ENCODE assay signal across 13 mouse cellular contexts in the genomic region with DNA sequence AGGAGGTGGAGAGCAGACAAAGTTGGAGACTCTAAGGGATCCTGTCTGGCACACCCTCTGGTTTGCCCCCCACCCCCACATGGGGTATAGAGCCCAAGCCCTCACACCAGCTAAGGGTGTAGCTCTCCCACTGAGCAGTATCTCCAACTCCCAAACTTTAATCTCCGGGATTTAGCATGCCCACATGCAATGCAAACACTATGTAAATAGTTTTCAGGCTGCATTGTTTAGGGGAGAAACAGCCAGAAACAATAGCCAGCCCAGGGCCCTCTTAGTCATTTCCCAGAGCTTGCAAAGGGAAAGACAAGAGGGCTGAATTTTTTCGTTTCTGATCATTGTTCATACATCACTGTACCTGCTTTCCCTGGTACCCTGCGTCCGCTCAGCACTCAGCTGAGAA. TPM values are rescaled to one million over a fixed set of nuclear protein-coding genes. Genes with fewer than 3 reads are reported as not detected.
DNase-seq lines count a peak whose midpoint lies in the region; ATAC-seq and TF ChIP-seq lines count a peak whose summit lies in the region.
"Had no signal": no experiment of that assay in that cellular context is flagged by ENCODE, and none has a peak within 500 bp of the region (broad histone marks: within the 10 kb centered on the region; RNA-seq: fewer than 3 reads in every experiment).

No protein-coding gene starts in this region.

- no peaks in the 10 kb centered on the region for H3K36me3 ChIP-seq in lung, embryonic 16.5 days (ENCODE audit: control insufficient read depth, insufficient read depth, low read length)
- no peaks in the 10 kb centered on the region for H3K36me3 ChIP-seq in forebrain, embryonic 16.5 days (ENCODE audit: control insufficient read depth, insufficient read depth)
- peaks cover 43% of the 10 kb centered on the region for H3K36me3 ChIP-seq in midbrain, embryonic 10.5 days

- DNase-seq in lung, adult 18-20 months: no peak
- no peak for DNase-seq in midbrain, embryonic 10.5 days (ENCODE audit: low spot score)
- DNase-seq in gastrocnemius, adult 2 months: no peak
- DNase-seq: adrenal gland, postnatal 10 days; cerebellum, adult 11-12 months; heart, postnatal 10 days; thymus, postnatal 36 days had no signal

- H3K4me3 ChIP-seq in lung, embryonic 16.5 days (ENCODE audit: low read length): no peak overlapping the region
- H3K4me3 ChIP-seq in forebrain, embryonic 16.5 days (replicated peaks; ENCODE audit: low read length): no peak overlapping the region; the same call in 1 of the 2 replicates
- H3K4me3 ChIP-seq in midbrain, embryonic 10.5 days: peak overlapping the region; percentile 95
- no peak overlapping the region for H3K4me3 ChIP-seq in gastrocnemius, adult 2 months

- peaks cover 47% of the 10 kb centered on the region for H3K27me3 ChIP-seq in lung, embryonic 16.5 days (ENCODE audit: control insufficient read depth, insufficient read depth, low read depth, low read length)
- peaks cover 38% of the 10 kb centered on the region for H3K27me3 ChIP-seq in forebrain, embryonic 16.5 days (replicated peaks; ENCODE audit: control insufficient read depth, insufficient read depth, low read length)
- no peaks in the 10 kb centered on the region for H3K27me3 ChIP-seq in midbrain, embryonic 10.5 days (ENCODE audit: low read depth, poor library complexity, severe bottlenecking)

- 10% methylated on average over 4 of the region's 4 CpGs for WGBS in lung, embryonic 16.5 days
- WGBS in forebrain, embryonic 16.5 days: 5% methylated on average over 4 of the region's 4 CpGs
- 8% methylated on average over 4 of the region's 4 CpGs for WGBS in midbrain, embryonic 10.5 days

- intact Hi-C loops in gastrocnemius, adult 2 months (cut with DNase I): loop anchor here (10.0 kb wide), 1 partner anchor 103 kb away; no protein-coding TSS in a partner anchor

- TF ChIP-seq CTCF in gastrocnemius, adult 2 months (IDR thresholded peaks at IDR 0.05): no peak

- H3K9me3 ChIP-seq in lung, embryonic 16.5 days (ENCODE audit: control insufficient read depth, low read length): no peaks in the 10 kb centered on the region
- no peaks in the 10 kb centered on the region for H3K9me3 ChIP-seq in forebrain, embryonic 16.5 days (ENCODE audit: control insufficient read depth, low read length)
- no peaks in the 10 kb centered on the region for H3K9me3 ChIP-seq in midbrain, embryonic 10.5 days (replicated peaks)

- no peak overlapping the region for H3K27ac ChIP-seq in lung, embryonic 16.5 days (ENCODE audit: low read length)
- H3K27ac ChIP-seq in forebrain, embryonic 16.5 days (ENCODE audit: low read length): no peak overlapping the region
- peak overlapping the region; percentile 73 for H3K27ac ChIP-seq in midbrain, embryonic 10.5 days (replicated peaks)
- H3K27ac ChIP-seq in gastrocnemius, adult 2 months: no peak overlapping the region

- peaks cover 8% of the 10 kb centered on the region; the same call in 1 of the 2 replicates for H3K4me1 ChIP-seq in lung, embryonic 16.5 days (replicated peaks; ENCODE audit: control insufficient read depth, insufficient read depth, low read length)
- peaks cover 37% of the 10 kb centered on the region for H3K4me1 ChIP-seq in forebrain, embryonic 16.5 days (replicated peaks; ENCODE audit: control insufficient read depth, insufficient read depth, low read length)
- peaks cover 49% of the 10 kb centered on the region for H3K4me1 ChIP-seq in midbrain, embryonic 10.5 days

- no peak overlapping the region for H3K9ac ChIP-seq in lung, embryonic 16.5 days (ENCODE audit: low read length)
- 0 out of 2 replicates have a peak overlapping the region, but pooled peaks have one; percentile 39 for H3K9ac ChIP-seq in forebrain, embryonic 16.5 days (replicated peaks; ENCODE audit: low read depth, low read length)

- ATAC-seq in lung, embryonic 16.5 days (ENCODE audit: low read depth): no peak
- no peak for ATAC-seq in forebrain, embryonic 16.5 days
- no peak for ATAC-seq in megakaryocyte-erythroid progenitor cell, adult 5-6 weeks (replicated peaks; ENCODE audit: low FRiP score, low TSS enrichment, poor library complexity, severe bottlenecking)
- ATAC-seq in megakaryocyte progenitor cell, adult 5-6 weeks (replicated peaks; ENCODE audit: poor library complexity): no peak

- peak overlapping the region; percentile 1; the same call in 1 of the 2 replicates for H3K4me2 ChIP-seq in lung, embryonic 16.5 days (ENCODE audit: low read depth, low read length)
- peak overlapping the region; percentile 41 for H3K4me2 ChIP-seq in forebrain, embryonic 16.5 days (ENCODE audit: low read length)

RNA-seq across cellular contexts. Expression of gene Sall4, which starts 5.8 kb away (rescaled TPM):
- 0.41 TPM in 1 of 2 replicates, not detected in the other for polyA plus RNA-seq in lung, embryonic 16.5 days (2015; fragmentation: Nextera tagmentation; extraction: Ambion mirVana)
- polyA plus RNA-seq in forebrain, embryonic 16.5 days (2015; fragmentation: Nextera tagmentation; extraction: Ambion mirVana): 0.54 and 1.1 TPM in 2 replicates
- polyA plus RNA-seq in midbrain, embryonic 10.5 days (2016; fragmentation: Nextera tagmentation; extraction: Ambion mirVana): 53.9 and 74.3 TPM in 2 replicates
- 1 to 10 TPM; 1.6 to 2.4 TPM for total RNA-seq in gastrocnemius, adult 2 months (2021)
- total RNA-seq in megakaryocyte-erythroid progenitor cell, adult 5-6 weeks (2014; fragmentation: Nextera tagmentation): not detected in 2 replicates
- total RNA-seq in megakaryocyte-erythroid progenitor cell, adult 5-6 weeks (2017): not detected in 2 replicates
- not detected in 2 replicates for total RNA-seq in megakaryocyte progenitor cell, adult 5-6 weeks (2015)
- not detected in 2 replicates for total RNA-seq in megakaryocyte progenitor cell, adult 5-6 weeks (2017)
- total RNA-seq: liver, adult 2 months; MEL had no signal
- polyA plus RNA-seq: liver, adult 2 months had no signal

RNA-seq across cellular contexts. Expression of gene Atp9a, which starts 19.7 kb away (rescaled TPM):
- polyA plus RNA-seq in lung, embryonic 16.5 days (2015; fragmentation: Nextera tagmentation; extraction: Ambion mirVana): 12.2 and 13.8 TPM in 2 replicates
- 53.9 and 60.4 TPM in 2 replicates for polyA plus RNA-seq in forebrain, embryonic 16.5 days (2015; fragmentation: Nextera tagmentation; extraction: Ambion mirVana)
- polyA plus RNA-seq in midbrain, embryonic 10.5 days (2016; fragmentation: Nextera tagmentation; extraction: Ambion mirVana): 15.5 and 23.0 TPM in 2 replicates
- 10 to 100 TPM; 15.3 to 25.0 TPM for total RNA-seq in gastrocnemius, adult 2 months (2021)
- 0.37 TPM in 1 of 2 replicates, not detected in the other for total RNA-seq in megakaryocyte-erythroid progenitor cell, adult 5-6 weeks (2014; fragmentation: Nextera tagmentation)
- total RNA-seq in megakaryocyte-erythroid progenitor cell, adult 5-6 weeks (2017): 0.23 TPM in 1 of 2 replicates, not detected in the other
- total RNA-seq in megakaryocyte progenitor cell, adult 5-6 weeks (2015): 0.15 and 0.22 TPM in 2 replicates
- total RNA-seq in megakaryocyte progenitor cell, adult 5-6 weeks (2017): 0.27 and 0.42 TPM in 2 replicates
- total RNA-seq: MEL had no signal

Comparison
In these comparisons a context has a peak if more than half of its experiments do, and no peak if none do; other contexts are left out.
1. RNA of gene Atp9a, which starts 19.7 kb away (total RNA-seq): 15.3 to 25.0 TPM in gastrocnemius, adult 2 months; 0.15 to 0.42 TPM in megakaryocyte progenitor cell, adult 5-6 weeks and 0.23 to 0.37 TPM in megakaryocyte-erythroid progenitor cell, adult 5-6 weeks; every median in the first group is over 10 times any median in the second.